Mouse (Mus musculus): ENCODE measurements around the gene Limd2.
A peak's percentile ranks its signal among the peaks of the same experiment; 100 is the strongest.

Limd2 gene

DNA sequence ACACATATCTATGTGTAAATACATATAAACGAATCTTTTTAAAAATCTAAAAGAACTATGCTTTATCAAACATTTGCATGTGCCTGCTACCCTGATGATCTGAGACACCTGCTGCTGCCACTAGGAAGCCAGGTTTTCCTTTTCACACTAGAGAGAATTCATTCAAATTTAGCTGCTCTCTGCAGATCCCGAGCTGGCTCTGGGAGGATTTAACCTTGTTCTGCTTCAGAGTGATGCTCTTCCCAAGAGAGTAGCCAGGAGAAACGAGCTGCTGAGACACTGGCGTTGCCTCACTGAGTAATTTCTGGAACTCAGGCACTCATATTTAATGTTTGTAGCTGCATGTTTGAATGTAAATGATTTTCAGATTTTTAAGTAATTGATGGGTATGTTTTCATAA lies 35.9 kb downstream of the Limd2 start:
- DNase-seq (ENCODE audit: low read depth): no peak

DNA sequence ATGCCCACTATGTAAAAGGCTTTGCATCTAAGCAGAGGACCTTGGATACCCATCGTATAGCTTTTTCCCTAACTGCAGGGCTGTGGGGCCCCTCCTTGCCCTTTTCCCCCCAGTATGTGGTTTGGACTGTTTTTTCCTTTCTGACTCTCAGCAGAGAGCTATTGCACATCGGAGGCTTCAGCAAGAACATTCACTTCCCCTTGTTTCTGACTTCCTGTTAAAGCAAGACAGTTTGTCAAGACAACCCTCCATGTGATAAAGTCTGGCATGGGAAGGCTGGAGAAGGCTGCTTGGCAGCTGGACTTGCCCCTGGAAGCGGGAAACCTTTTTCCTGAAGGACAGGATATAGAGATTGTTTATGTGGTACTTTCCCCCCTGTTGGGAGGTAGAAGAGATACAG lies 37.9 kb downstream of the Limd2 start:
- peak; percentile 53 for DNase-seq (ENCODE audit: low read depth)

DNA sequence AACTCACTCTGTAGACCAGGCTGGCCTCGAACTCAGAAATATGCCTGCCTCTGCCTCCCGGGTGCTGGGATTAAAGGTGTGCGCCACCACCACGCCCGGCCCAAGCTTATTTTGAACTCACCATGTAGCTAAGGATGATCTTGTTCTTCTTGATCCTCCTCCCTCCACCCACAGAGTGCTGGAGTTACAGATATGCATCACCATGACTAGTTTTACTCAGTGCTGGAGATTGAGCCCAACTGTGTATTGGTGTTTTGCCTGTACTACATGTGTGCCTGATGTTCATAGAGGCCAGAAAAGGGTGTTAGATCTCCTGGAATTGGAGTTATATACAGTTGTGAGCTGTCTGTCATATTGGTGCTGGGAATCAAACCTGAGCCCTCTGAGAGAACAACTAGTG lies 38.4 kb downstream of the Limd2 start:
- peak; percentile 34 for DNase-seq (ENCODE audit: low read depth)

DNA sequence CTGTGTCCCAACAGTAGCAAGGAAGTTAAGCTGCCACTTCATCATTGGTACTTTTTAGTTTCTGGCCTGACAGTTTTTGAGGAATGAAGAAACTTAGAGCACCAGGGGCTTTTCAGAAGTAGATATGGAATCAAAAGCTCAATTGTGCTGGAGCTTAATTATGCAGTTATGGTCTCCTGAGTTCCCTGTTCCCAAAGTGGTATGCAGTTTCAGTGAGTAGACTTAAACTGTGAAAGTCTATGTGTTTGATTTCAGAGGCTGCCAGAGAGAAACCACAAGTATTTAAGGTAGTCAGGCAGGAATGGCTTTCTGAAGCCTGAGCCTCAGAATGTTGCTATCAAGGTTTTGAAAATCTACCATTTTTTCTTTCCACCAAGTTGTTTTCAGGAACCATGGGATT lies 49.0 kb downstream of the Limd2 start:
- DNase-seq (ENCODE audit: low read depth): no peak
